32 mouse cellular contexts compared by ENCODE assay signal in the genomic region with DNA sequence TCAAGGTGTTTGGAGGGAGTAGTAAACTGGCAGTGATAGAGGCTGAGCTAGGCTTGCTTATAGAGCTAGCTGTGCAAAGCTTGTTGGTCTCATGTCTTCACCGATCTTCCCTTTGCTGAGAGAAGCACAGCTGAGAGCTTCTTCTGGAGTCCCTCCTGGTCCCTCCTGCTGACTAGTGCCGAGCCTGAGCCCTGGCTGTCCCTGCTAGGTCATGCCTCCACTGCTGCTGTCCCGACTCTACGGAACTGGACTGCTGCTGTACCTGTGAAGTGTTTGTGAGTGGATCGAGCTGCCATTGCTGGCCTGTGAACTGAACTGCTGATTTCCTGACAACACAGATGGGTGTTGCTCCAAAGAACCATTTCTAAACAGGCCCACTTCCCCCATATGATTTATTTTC.
"Had no signal": no experiment of that assay in that cellular context is flagged by ENCODE, and none has a peak within 500 bp of the region (broad histone marks: within the 10 kb centered on the region; RNA-seq: fewer than 3 reads in every experiment).

No protein-coding gene starts in this region.

- H3K9me3 ChIP-seq: limb, embryonic 10.5 days; limb, embryonic 12.5 days; limb, embryonic 13.5 days; limb, embryonic 15.5 days; liver, embryonic 12.5 days; liver, embryonic 13.5 days; liver, embryonic 15.5 days; lung, embryonic 15.5 days; midbrain, embryonic 10.5 days; midbrain, embryonic 12.5 days; midbrain, embryonic 13.5 days; midbrain, embryonic 15.5 days; neural tube, embryonic 12.5 days had no signal

- H3K36me3 ChIP-seq: limb, embryonic 10.5 days; limb, embryonic 12.5 days; limb, embryonic 13.5 days; limb, embryonic 15.5 days; liver, embryonic 12.5 days; liver, embryonic 13.5 days; liver, embryonic 15.5 days; lung, embryonic 15.5 days; midbrain, embryonic 10.5 days; midbrain, embryonic 12.5 days; midbrain, embryonic 13.5 days; midbrain, embryonic 15.5 days; neural tube, embryonic 12.5 days had no signal

- H3K9ac ChIP-seq: limb, embryonic 12.5 days; limb, embryonic 13.5 days; limb, embryonic 15.5 days; liver, embryonic 12.5 days; liver, embryonic 13.5 days; liver, embryonic 14.5 days; liver, embryonic 15.5 days; liver, postnatal 0 days; lung, embryonic 14.5 days; lung, embryonic 15.5 days; midbrain, embryonic 12.5 days; midbrain, embryonic 13.5 days; midbrain, embryonic 15.5 days; neural tube, embryonic 12.5 days had no signal

- H3K4me2 ChIP-seq: limb, embryonic 12.5 days; limb, embryonic 13.5 days; limb, embryonic 15.5 days; liver, embryonic 11.5 days; liver, embryonic 12.5 days; liver, embryonic 13.5 days; liver, embryonic 15.5 days; lung, embryonic 14.5 days; lung, embryonic 15.5 days; midbrain, embryonic 11.5 days; midbrain, embryonic 12.5 days; midbrain, embryonic 13.5 days; midbrain, embryonic 15.5 days; neural tube, embryonic 12.5 days had no signal

- H3K4me3 ChIP-seq: limb, embryonic 10.5 days; limb, embryonic 12.5 days; limb, embryonic 13.5 days; limb, embryonic 15.5 days; liver, embryonic 12.5 days; liver, embryonic 13.5 days; liver, embryonic 15.5 days; lung, embryonic 15.5 days; megakaryocyte, embryonic 14.5 days; midbrain, embryonic 10.5 days; midbrain, embryonic 12.5 days; midbrain, embryonic 13.5 days; midbrain, embryonic 15.5 days; myocyte; neural tube, embryonic 12.5 days had no signal

- DNase-seq: left cerebral cortex, postnatal 4 days; liver; liver, embryonic 13.5 days; liver, postnatal 0 days; lung, adult 18-20 months; lung, adult 2 months; lung, embryonic 14.5 days; lung, postnatal 10 days; lung, postnatal 14 days; lung, postnatal 36 days; lung, postnatal 4 days; midbrain, embryonic 14.5 days had no signal

- H3K27me3 ChIP-seq: limb, embryonic 13.5 days; limb, embryonic 15.5 days; liver, embryonic 12.5 days; liver, embryonic 13.5 days; liver, embryonic 15.5 days; lung, embryonic 15.5 days; midbrain, embryonic 12.5 days; midbrain, embryonic 13.5 days; midbrain, embryonic 15.5 days; neural tube, embryonic 12.5 days had no signal

- ATAC-seq: liver, embryonic 12.5 days; liver, postnatal 0 days; lung, postnatal 0 days; midbrain, embryonic 13.5 days; midbrain, embryonic 15.5 days; midbrain, embryonic 16.5 days had no signal

- H3K4me1 ChIP-seq: limb, embryonic 10.5 days; limb, embryonic 12.5 days; liver, embryonic 12.5 days; liver, embryonic 13.5 days; liver, embryonic 15.5 days; lung, embryonic 15.5 days; megakaryocyte, embryonic 14.5 days; midbrain, embryonic 10.5 days; midbrain, embryonic 12.5 days; midbrain, embryonic 13.5 days; midbrain, embryonic 15.5 days; neural tube, embryonic 12.5 days had no signal

- H3K27ac ChIP-seq: limb, embryonic 10.5 days; limb, embryonic 12.5 days; limb, embryonic 13.5 days; limb, embryonic 15.5 days; liver, embryonic 12.5 days; liver, embryonic 13.5 days; liver, embryonic 14.5 days; liver, embryonic 15.5 days; lung, embryonic 15.5 days; macrophage; midbrain, embryonic 10.5 days; midbrain, embryonic 12.5 days; midbrain, embryonic 13.5 days; midbrain, embryonic 15.5 days; neural tube, embryonic 12.5 days had no signal
